Mouse (Mus musculus): ENCODE measurements around the gene 1810049J17Rik.
"Not testable (repeated sequence)": the region's sequence is repeated elsewhere in the genome, so short reads cannot be mapped to it uniquely, and the experiment has no call there.

GRCm38 (mm10) chr15:12366580-12367305, 45.0 kb upstream of the 1810049J17Rik start:
- not testable (repeated sequence) for TF ChIP-seq CTCF (IDR thresholded peaks at IDR 0.05; ENCODE audit: borderline replicate concordance, insufficient read depth, low read depth, low read length); POLR2A (IDR thresholded peaks at IDR 0.05; ENCODE audit: borderline replicate concordance, insufficient read depth, low read length)
